Mouse (Mus musculus): ENCODE measurements at regions not wholly inside any gene's neighbourhood (a gene's known extent, or its start where the extent isn't known, plus 50 kb on each side); places are given as distances from the start of the nearest gene placed in this dataset.

GRCm38 (mm10) chr7:67435643-67436339 is 63.1 kb upstream of the Mef2a start:
- 80% methylated on average over 11 of the region's 11 CpGs for WGBS
- Histone ChIP-seq H3K27me3 (ENCODE audit: control insufficient read depth, insufficient read depth, low read length) (no peaks in the 10 kb centered on the region), H3K36me3 (ENCODE audit: control insufficient read depth, insufficient read depth, low read length) (no peaks in the 10 kb centered on the region), H3K9ac (ENCODE audit: low read depth, low read length) (no peak overlapping the region), H3K4me2 (replicated peaks; ENCODE audit: low read depth, low read length) (no peak overlapping the region), H3K4me1 (replicated peaks; ENCODE audit: control insufficient read depth, insufficient read depth, low read length) (no peaks in the 10 kb centered on the region), H3K4me3 (ENCODE audit: low read depth, low read length) (no peak overlapping the region), H3K27ac (ENCODE audit: low read depth, low read length) (no peak overlapping the region), H3K9me3 (ENCODE audit: control insufficient read depth, low read length) (no peaks in the 10 kb centered on the region)
- no peak for DNase-seq (ENCODE audit: low spot score)
- ATAC-seq (ENCODE audit: low FRiP score): no peak

GRCm38 (mm10) chr7:67430987-67431386 is 58.3 kb upstream of the Mef2a start:
- no peak overlapping the region for H3K27ac ChIP-seq (ENCODE audit: low read depth, low read length)
- no peaks in the 10 kb centered on the region for H3K9me3 ChIP-seq (ENCODE audit: control insufficient read depth, low read length)
- ATAC-seq (ENCODE audit: low FRiP score): no peak
- no peaks in the 10 kb centered on the region for H3K27me3 ChIP-seq (ENCODE audit: control insufficient read depth, insufficient read depth, low read length)
- H3K9ac ChIP-seq (ENCODE audit: low read depth, low read length): no peak overlapping the region
- H3K4me1 ChIP-seq (replicated peaks; ENCODE audit: control insufficient read depth, insufficient read depth, low read length): no peaks in the 10 kb centered on the region
- DNase-seq (ENCODE audit: low spot score): no peak
- no peaks in the 10 kb centered on the region for H3K36me3 ChIP-seq (ENCODE audit: control insufficient read depth, insufficient read depth, low read length)
- WGBS: 89% methylated on average over 7 of the region's 7 CpGs
- H3K4me2 ChIP-seq (replicated peaks; ENCODE audit: low read depth, low read length): no peak overlapping the region
- H3K4me3 ChIP-seq (ENCODE audit: low read depth, low read length): no peak overlapping the region

GRCm38 (mm10) chr7:67430041-67430440 is 57.4 kb upstream of the Mef2a start:
- H3K4me1 ChIP-seq (replicated peaks; ENCODE audit: control insufficient read depth, insufficient read depth, low read length): no peaks in the 10 kb centered on the region
- no peak overlapping the region for H3K4me2 ChIP-seq (replicated peaks; ENCODE audit: low read depth, low read length)
- no peak overlapping the region for H3K9ac ChIP-seq (ENCODE audit: low read depth, low read length)
- no peak for DNase-seq (ENCODE audit: low spot score)
- no peaks in the 10 kb centered on the region for H3K36me3 ChIP-seq (ENCODE audit: control insufficient read depth, insufficient read depth, low read length)
- H3K27me3 ChIP-seq (ENCODE audit: control insufficient read depth, insufficient read depth, low read length): no peaks in the 10 kb centered on the region
- H3K27ac ChIP-seq (ENCODE audit: low read depth, low read length): no peak overlapping the region
- ATAC-seq (ENCODE audit: low FRiP score): no peak
- no peaks in the 10 kb centered on the region for H3K9me3 ChIP-seq (ENCODE audit: control insufficient read depth, low read length)
- H3K4me3 ChIP-seq (ENCODE audit: low read depth, low read length): no peak overlapping the region
- WGBS: 91% methylated on average over 4 of the region's 4 CpGs

- no peaks in the 10 kb centered on the region for H3K36me3 ChIP-seq (ENCODE audit: control insufficient read depth, insufficient read depth, low read length)
- no peak overlapping the region for H3K4me2 ChIP-seq (replicated peaks; ENCODE audit: low read depth, low read length)
- DNase-seq (ENCODE audit: low spot score) (no peak), ATAC-seq (ENCODE audit: low FRiP score) (no peak)
- H3K9me3 ChIP-seq (ENCODE audit: control insufficient read depth, low read length): no peaks in the 10 kb centered on the region
- H3K27ac ChIP-seq (ENCODE audit: low read depth, low read length): no peak overlapping the region
- WGBS: 92% methylated on average over 28 of the region's 28 CpGs
- H3K4me1 ChIP-seq (replicated peaks; ENCODE audit: control insufficient read depth, insufficient read depth, low read length): no peaks in the 10 kb centered on the region
- no peaks in the 10 kb centered on the region for H3K27me3 ChIP-seq (ENCODE audit: control insufficient read depth, insufficient read depth, low read length)
- H3K4me3 ChIP-seq (ENCODE audit: low read depth, low read length): no peak overlapping the region
- no peak overlapping the region for H3K9ac ChIP-seq (ENCODE audit: low read depth, low read length)
Measured at GRCm38 (mm10) chr7:67429008-67429873, 56.6 kb upstream of the Mef2a start.

- H3K36me3 ChIP-seq (ENCODE audit: control insufficient read depth, insufficient read depth, low read length): no peaks in the 10 kb centered on the region
- no peak overlapping the region for H3K9ac ChIP-seq (ENCODE audit: low read depth, low read length)
- H3K4me2 ChIP-seq (replicated peaks; ENCODE audit: low read depth, low read length): no peak overlapping the region
- H3K4me1 ChIP-seq (replicated peaks; ENCODE audit: control insufficient read depth, insufficient read depth, low read length): no peaks in the 10 kb centered on the region
- no peaks in the 10 kb centered on the region for H3K27me3 ChIP-seq (ENCODE audit: control insufficient read depth, insufficient read depth, low read length)
- ATAC-seq (ENCODE audit: low FRiP score): no peak
- no peaks in the 10 kb centered on the region for H3K9me3 ChIP-seq (ENCODE audit: control insufficient read depth, low read length)
- no peak for DNase-seq (ENCODE audit: low spot score)
- no peak overlapping the region for H3K4me3 ChIP-seq (ENCODE audit: low read depth, low read length)
- no peak overlapping the region for H3K27ac ChIP-seq (ENCODE audit: low read depth, low read length)
- 85% methylated on average over 3 of the region's 3 CpGs for WGBS
Measured at GRCm38 (mm10) chr7:67428388-67428787, 55.7 kb upstream of the Mef2a start.

GRCm38 (mm10) chr7:67426076-67426475 is 53.4 kb upstream of the Mef2a start:
- no peak for DNase-seq (ENCODE audit: low spot score)
- ATAC-seq (ENCODE audit: low FRiP score): no peak
- H3K4me1 ChIP-seq (replicated peaks; ENCODE audit: control insufficient read depth, insufficient read depth, low read length): no peaks in the 10 kb centered on the region
- H3K36me3 ChIP-seq (ENCODE audit: control insufficient read depth, insufficient read depth, low read length): no peaks in the 10 kb centered on the region
- no peak overlapping the region for H3K27ac ChIP-seq (ENCODE audit: low read depth, low read length)
- H3K9ac ChIP-seq (ENCODE audit: low read depth, low read length): no peak overlapping the region
- H3K4me3 ChIP-seq (ENCODE audit: low read depth, low read length): no peak overlapping the region
- no peak overlapping the region for H3K4me2 ChIP-seq (replicated peaks; ENCODE audit: low read depth, low read length)
- no peaks in the 10 kb centered on the region for H3K9me3 ChIP-seq (ENCODE audit: control insufficient read depth, low read length)
- H3K27me3 ChIP-seq (ENCODE audit: control insufficient read depth, insufficient read depth, low read length): no peaks in the 10 kb centered on the region

GRCm38 (mm10) chr7:67425581-67425980 is 52.9 kb upstream of the Mef2a start:
- Histone ChIP-seq H3K9me3 (ENCODE audit: control insufficient read depth, low read length) (no peaks in the 10 kb centered on the region), H3K36me3 (ENCODE audit: control insufficient read depth, insufficient read depth, low read length) (no peaks in the 10 kb centered on the region), H3K9ac (ENCODE audit: low read depth, low read length) (no peak overlapping the region), H3K27me3 (ENCODE audit: control insufficient read depth, insufficient read depth, low read length) (no peaks in the 10 kb centered on the region), H3K27ac (ENCODE audit: low read depth, low read length) (no peak overlapping the region), H3K4me2 (replicated peaks; ENCODE audit: low read depth, low read length) (no peak overlapping the region), H3K4me3 (ENCODE audit: low read depth, low read length) (no peak overlapping the region), H3K4me1 (replicated peaks; ENCODE audit: control insufficient read depth, insufficient read depth, low read length) (no peaks in the 10 kb centered on the region)
- WGBS: 71% methylated on average over 1 of the region's 1 CpGs
- DNase-seq (ENCODE audit: low spot score) (no peak), ATAC-seq (ENCODE audit: low FRiP score) (no peak)

- no peak for DNase-seq (ENCODE audit: low spot score)
- Histone ChIP-seq H3K4me1 (replicated peaks; ENCODE audit: control insufficient read depth, insufficient read depth, low read length) (no peaks in the 10 kb centered on the region), H3K36me3 (ENCODE audit: control insufficient read depth, insufficient read depth, low read length) (no peaks in the 10 kb centered on the region), H3K9me3 (ENCODE audit: control insufficient read depth, low read length) (no peaks in the 10 kb centered on the region), H3K9ac (ENCODE audit: low read depth, low read length) (no peak overlapping the region), H3K27me3 (ENCODE audit: control insufficient read depth, insufficient read depth, low read length) (no peaks in the 10 kb centered on the region), H3K27ac (ENCODE audit: low read depth, low read length) (no peak overlapping the region), H3K4me2 (replicated peaks; ENCODE audit: low read depth, low read length) (no peak overlapping the region), H3K4me3 (ENCODE audit: low read depth, low read length) (no peak overlapping the region)
- ATAC-seq (ENCODE audit: low FRiP score): no peak
- 78% methylated on average over 8 of the region's 8 CpGs for WGBS
Measured at GRCm38 (mm10) chr7:67424810-67425485, 52.3 kb upstream of the Mef2a start.
